Mouse (Mus musculus) forebrain, postnatal 0 days (tissue): ENCODE measurements at regions not wholly inside any gene's neighbourhood (a gene's known extent, or its start where the extent isn't known, plus 50 kb on each side); places are given as distances from the start of the nearest gene placed in this dataset.
A peak's percentile ranks its signal among the peaks of the same experiment; 100 is the strongest.

Source experiments
- ATAC-seq: fragments of 200-750 bp; cut with Nextera tagmentation; 2 replicates; pipeline ENCODE4 v1.8.0; 2017; ENCODE audit warnings: mild to moderate bottlenecking, moderate library complexity
- DNase-seq: peaks from one replicate; pipeline ENCODE4 v3.0.0-alpha.2; 2015
- H3K27ac ChIP-seq: fragments of 300-500 bp; sonication (generic); 2 replicates; pipeline ENCODE4 v1.5.1; 2014; ENCODE audit warnings: low read depth, mild to moderate bottlenecking, antibody characterized with exemption, low read length, moderate library complexity, mixed read lengths
- H3K27me3 ChIP-seq: fragments of 300-500 bp; sonication (generic); 2 replicates; pipeline ENCODE4 v1.6.1; 2014; ENCODE audit warnings: mild to moderate bottlenecking, low read length, mixed read lengths; ENCODE audit not compliant: insufficient read depth
- H3K36me3 ChIP-seq: fragments of 300-500 bp; sonication (generic); 2 replicates; pipeline ENCODE4 v1.6.1; 2014; ENCODE audit warnings: mild to moderate bottlenecking, moderate library complexity; ENCODE audit not compliant: insufficient read depth
- H3K4me1 ChIP-seq: fragments of 300-500 bp; sonication (generic); 2 replicates; pipeline ENCODE4 v1.6.1; 2014; ENCODE audit warnings: antibody characterized with exemption; ENCODE audit not compliant: insufficient read depth
- H3K4me2 ChIP-seq: fragments of 300-500 bp; sonication (generic); 2 replicates; pipeline ENCODE4 v1.6.1; 2014; ENCODE audit warnings: low read depth, mild to moderate bottlenecking, moderate library complexity
- H3K4me3 ChIP-seq: fragments of 300-500 bp; sonication (generic); 2 replicates; pipeline ENCODE4 v1.5.1; 2014; ENCODE audit warnings: low read depth, low read length, mixed read lengths
- H3K9ac ChIP-seq: fragments of 300-500 bp; sonication (generic); 2 replicates; pipeline ENCODE4 v1.6.1; 2014; ENCODE audit warnings: mild to moderate bottlenecking
- H3K9me3 ChIP-seq: fragments of 300-500 bp; sonication (generic); 2 replicates; pipeline ENCODE4 v1.6.1; 2016; ENCODE audit warnings: low read length
- CTCF ChIP-seq: sonication (generic); IDR thresholded peaks from 2 replicates; pipeline ENCODE4 v1.5.1; 2016; ENCODE audit warnings: antibody characterized with exemption, control low read depth, low read depth
- WGBS: fragments of 180-500 bp; shearing (Covaris S2); extraction: QIAGEN DNeasy Blood & Tissue Kit; methylation state at CpG from one replicate; pipeline ENCODE4 v1.1.7; 2014; 5-methylcytosine and 5-hydroxymethylcytosine counted together

DNA sequence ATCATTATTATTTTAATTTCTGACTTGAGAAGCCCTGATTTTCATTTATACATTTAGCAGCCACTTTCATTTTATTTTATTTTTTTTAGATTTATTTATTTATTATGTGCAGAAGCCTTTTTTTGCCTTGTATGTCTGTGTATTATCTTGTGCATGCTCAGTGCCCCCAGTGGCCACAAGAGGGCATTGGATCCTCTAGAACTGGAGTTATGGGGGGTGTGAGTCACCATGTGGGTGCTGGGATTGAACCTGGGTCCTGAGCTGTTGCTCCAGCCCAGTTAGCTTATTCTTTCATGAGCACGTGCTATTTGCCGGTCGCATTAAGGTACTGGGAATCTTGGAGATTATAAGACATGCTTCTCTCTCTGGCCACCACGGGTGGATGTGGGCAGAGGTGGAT lies 136.3 kb upstream of the Ubr2 start:
- Histone ChIP-seq H3K4me3 (no peak overlapping the region), H3K27ac (no peak overlapping the region), H3K4me2 (no peak overlapping the region), H3K36me3 (no peaks in the 10 kb centered on the region), H3K27me3 (no peaks in the 10 kb centered on the region), H3K9me3 (no peaks in the 10 kb centered on the region), H3K4me1 (peaks cover 34% of the 10 kb centered on the region), H3K9ac (no peak overlapping the region)
- 93% methylated on average over 4 of the region's 4 CpGs for WGBS
- ATAC-seq, result no peak
- TF ChIP-seq CTCF, result peak; percentile 64
- no peak for DNase-seq

- H3K4me2 ChIP-seq, result no peak overlapping the region
- H3K9me3 ChIP-seq, result no peaks in the 10 kb centered on the region
- no peaks in the 10 kb centered on the region for H3K36me3 ChIP-seq
- H3K4me1 ChIP-seq, result peaks cover 28% of the 10 kb centered on the region
- no peaks in the 10 kb centered on the region for H3K27me3 ChIP-seq
- no peak for ATAC-seq
- no peak for TF ChIP-seq CTCF
- 97% methylated on average over 16 of the region's 16 CpGs for WGBS
- no peak overlapping the region for H3K4me3 ChIP-seq
- H3K9ac ChIP-seq, result no peak overlapping the region
- H3K27ac ChIP-seq, result no peak overlapping the region
- DNase-seq, result no peak
These were observed 135.2 kb upstream of the Ubr2 start for GRCm38 (mm10) chr17:47145590-47145989.

DNA sequence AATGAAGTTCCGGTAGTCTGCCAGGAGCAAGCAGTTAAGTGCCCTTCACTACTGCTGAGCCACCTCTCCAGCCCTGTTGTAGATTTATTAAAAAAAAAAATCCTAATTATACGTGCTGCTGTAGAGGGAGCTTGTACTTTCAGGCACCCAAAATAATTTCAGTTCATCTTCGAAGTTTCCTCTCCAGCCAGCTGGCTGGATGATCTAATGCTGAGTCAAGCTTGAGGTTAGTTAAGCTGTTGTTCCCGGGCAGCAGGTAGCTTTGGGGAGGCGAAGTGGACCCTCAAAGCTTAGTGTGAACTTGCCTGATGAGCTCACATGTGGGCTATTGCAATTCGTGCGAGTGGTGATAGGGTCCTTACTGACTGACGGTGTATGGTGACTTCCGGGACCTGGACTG lies 134.6 kb upstream of the Ubr2 start:
- Histone ChIP-seq H3K27ac (0 out of 2 replicates have a peak overlapping the region, but pooled peaks have one; percentile 57), H3K36me3 (no peaks in the 10 kb centered on the region), H3K4me1 (peaks cover 26% of the 10 kb centered on the region), H3K27me3 (no peaks in the 10 kb centered on the region), H3K4me2 (peak overlapping the region; percentile 78), H3K9ac (no peak overlapping the region), H3K4me3 (0 out of 2 replicates have a peak overlapping the region, but pooled peaks have one; percentile 66), H3K9me3 (no peaks in the 10 kb centered on the region)
- TF ChIP-seq CTCF, result no peak
- ATAC-seq, result no peak
- no peak for DNase-seq
- 71% methylated on average over 9 of the region's 9 CpGs for WGBS

DNA sequence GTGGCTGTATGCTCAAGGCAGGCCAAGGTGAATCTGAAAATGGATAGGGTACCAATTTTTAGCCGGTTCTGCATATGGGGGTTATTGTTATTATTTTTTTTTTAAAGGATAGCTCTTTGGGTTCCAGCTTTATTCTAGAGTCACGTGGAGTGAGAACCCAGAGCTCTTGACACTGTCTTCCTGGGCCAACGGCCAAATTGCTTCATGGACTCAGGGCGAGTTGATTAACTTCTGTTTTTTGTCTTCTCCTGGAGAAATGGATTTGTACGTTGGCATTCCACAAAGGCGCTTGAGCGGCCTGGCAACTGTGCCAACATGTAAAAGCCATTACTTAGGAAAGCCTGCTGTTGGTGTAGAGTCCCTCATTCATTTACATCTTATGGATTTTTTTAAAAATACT lies 134.1 kb upstream of the Ubr2 start:
- Histone ChIP-seq H3K27ac (peak overlapping the region; percentile 57; the same call in 1 of the 2 replicates), H3K36me3 (no peaks in the 10 kb centered on the region), H3K4me2 (peak overlapping the region; percentile 78), H3K4me3 (peak overlapping the region; percentile 66), H3K9ac (peak overlapping the region; percentile 95; the same call in 1 of the 2 replicates), H3K27me3 (no peaks in the 10 kb centered on the region), H3K9me3 (no peaks in the 10 kb centered on the region), H3K4me1 (peaks cover 26% of the 10 kb centered on the region)
- DNase-seq (peak; percentile 38), ATAC-seq (no peak)
- no peak for TF ChIP-seq CTCF
- WGBS, result 20% methylated on average over 7 of the region's 7 CpGs

DNA sequence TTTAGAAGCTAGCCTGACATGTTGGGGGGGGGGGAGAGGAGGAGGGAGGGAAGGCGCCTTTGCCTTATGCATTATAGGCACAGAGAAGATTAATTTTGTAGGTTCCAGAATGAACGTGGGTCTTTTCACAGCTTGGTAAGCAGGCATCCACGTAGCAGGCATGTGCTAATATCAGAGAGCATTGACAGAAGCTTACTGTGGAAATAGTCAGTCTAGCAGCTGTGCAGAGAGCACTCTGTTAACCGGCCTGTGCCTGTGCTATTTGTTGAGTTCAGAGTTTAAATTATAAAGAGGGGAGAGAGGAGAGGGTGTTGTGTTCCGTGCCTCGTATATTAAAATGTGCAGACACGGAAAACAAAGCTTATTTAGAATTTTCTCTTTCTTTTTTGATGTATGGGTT lies 133.5 kb upstream of the Ubr2 start:
- H3K27ac ChIP-seq, result peak overlapping the region; percentile 57

DNA sequence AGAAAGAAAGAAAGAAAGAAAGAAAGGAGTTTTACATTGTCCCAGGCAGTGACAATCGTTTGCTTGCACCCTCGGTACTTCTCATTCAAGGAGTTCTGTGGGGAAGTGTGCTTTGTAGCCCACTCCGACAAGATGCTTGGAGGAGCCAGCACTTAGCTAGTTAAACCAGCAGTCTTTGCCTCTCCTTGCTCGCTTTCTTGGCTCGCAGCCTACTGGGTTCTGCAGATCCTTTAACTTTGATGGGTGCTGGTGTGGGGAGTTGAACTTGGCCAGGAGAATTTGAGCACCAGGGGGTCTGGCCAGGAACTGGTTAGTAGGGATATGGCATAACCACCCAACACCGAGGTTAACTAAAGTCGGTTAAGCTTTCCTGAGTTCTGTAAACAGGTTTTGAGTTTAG lies 132.5 kb upstream of the Ubr2 start:
- ATAC-seq (no peak), DNase-seq (peak; percentile 35)
- TF ChIP-seq CTCF, result no peak
- 0 out of 2 replicates have a peak overlapping the region, but pooled peaks have one; percentile 95 for H3K9ac ChIP-seq
- peak overlapping the region; percentile 66 for H3K4me3 ChIP-seq
- no peaks in the 10 kb centered on the region for H3K9me3 ChIP-seq
- no peaks in the 10 kb centered on the region for H3K27me3 ChIP-seq
- H3K4me1 ChIP-seq, result peaks cover 26% of the 10 kb centered on the region
- H3K36me3 ChIP-seq, result no peaks in the 10 kb centered on the region
- peak overlapping the region; percentile 78 for H3K4me2 ChIP-seq
- H3K27ac ChIP-seq, result no peak overlapping the region
- 12% methylated on average over 7 of the region's 7 CpGs for WGBS

More for the DNA sequence above, 133.5 kb upstream of the Ubr2 start:
- no peak for DNase-seq
- 20% methylated on average over 7 of the region's 7 CpGs for WGBS
- Histone ChIP-seq H3K9me3 (no peaks in the 10 kb centered on the region), H3K4me3 (peak overlapping the region; percentile 66), H3K4me2 (peak overlapping the region; percentile 78), H3K36me3 (no peaks in the 10 kb centered on the region), H3K9ac (peak overlapping the region; percentile 95; the same call in 1 of the 2 replicates), H3K27me3 (no peaks in the 10 kb centered on the region), H3K4me1 (peaks cover 26% of the 10 kb centered on the region)
- no peak for TF ChIP-seq CTCF
- ATAC-seq, result no peak

GRCm38 (mm10) chr17:47142276-47142675 lies 131.9 kb upstream of the Ubr2 start:
- Histone ChIP-seq H3K4me2 (peak overlapping the region; percentile 78), H3K4me3 (peak overlapping the region; percentile 66), H3K27me3 (no peaks in the 10 kb centered on the region), H3K4me1 (peaks cover 26% of the 10 kb centered on the region), H3K9me3 (no peaks in the 10 kb centered on the region), H3K36me3 (no peaks in the 10 kb centered on the region), H3K9ac (peak overlapping the region; percentile 95), H3K27ac (peak overlapping the region; percentile 98; the same call in 1 of the 2 replicates)
- 2% methylated on average over 7 of the region's 7 CpGs for WGBS
- no peak for DNase-seq
- TF ChIP-seq CTCF, result no peak
- no peak for ATAC-seq
